Mouse (Mus musculus): ENCODE results near the gene Rarg.
"Not testable (repeated sequence)": the region's sequence is repeated elsewhere in the genome, so short reads cannot be mapped to it uniquely, and the experiment has no call there.

The Rarg gene

GRCm38 (mm10) chr15:102235371-102236027 lies 21.8 kb downstream of the Rarg start:
- peak; percentile 46 for DNase-seq

DNA sequence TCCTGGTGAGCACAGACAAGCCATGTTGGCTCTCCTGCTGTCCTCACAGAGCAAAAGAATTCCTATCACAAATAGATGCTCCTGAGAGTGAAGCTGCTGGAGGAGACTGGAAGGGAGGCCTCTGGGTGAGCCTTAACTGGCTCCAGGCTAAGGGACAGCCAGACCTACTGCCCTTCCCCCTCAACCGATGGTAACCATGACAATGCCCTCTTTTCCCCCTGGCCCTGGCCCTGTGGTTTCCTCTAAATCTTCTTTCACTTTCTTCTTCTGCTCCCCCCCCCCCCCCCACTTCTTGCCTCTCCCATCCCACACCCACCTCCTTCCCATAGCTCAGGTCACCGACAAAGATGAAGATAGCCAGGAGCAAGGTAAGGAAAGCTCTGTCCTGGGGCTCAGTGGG lies 23.4 kb downstream of the Rarg start:
- peak; percentile 20 for DNase-seq

- no peak for DNase-seq
These were observed 24.6 kb downstream of the Rarg start for GRCm38 (mm10) chr15:102232764-102233163.

DNA sequence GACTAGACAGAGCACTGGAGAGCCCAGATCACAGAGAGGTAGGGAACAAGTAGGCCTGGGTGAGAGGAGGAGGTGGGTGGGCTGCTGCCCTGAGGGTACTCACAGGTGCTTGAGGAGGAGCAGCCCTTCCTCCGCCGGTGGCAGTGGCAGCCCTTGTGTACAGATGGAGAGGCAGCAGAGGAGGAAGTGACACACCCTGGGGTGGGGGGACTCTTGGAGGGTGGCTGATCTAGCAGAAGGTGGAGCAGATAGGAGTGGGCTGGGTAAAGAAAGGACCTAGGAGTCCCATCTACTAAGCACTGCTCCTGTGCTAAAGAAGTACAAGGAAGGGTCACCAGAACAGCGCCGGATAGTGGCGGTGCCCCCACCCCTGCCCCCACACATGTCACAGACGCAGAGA lies 25.6 kb downstream of the Rarg start, which contains the start of gene Itgb7:
Gene Itgb7 (minus strand): TSS at position 197 of the 400 bp plus-strand sequence.
- DNase-seq = no peak

DNA sequence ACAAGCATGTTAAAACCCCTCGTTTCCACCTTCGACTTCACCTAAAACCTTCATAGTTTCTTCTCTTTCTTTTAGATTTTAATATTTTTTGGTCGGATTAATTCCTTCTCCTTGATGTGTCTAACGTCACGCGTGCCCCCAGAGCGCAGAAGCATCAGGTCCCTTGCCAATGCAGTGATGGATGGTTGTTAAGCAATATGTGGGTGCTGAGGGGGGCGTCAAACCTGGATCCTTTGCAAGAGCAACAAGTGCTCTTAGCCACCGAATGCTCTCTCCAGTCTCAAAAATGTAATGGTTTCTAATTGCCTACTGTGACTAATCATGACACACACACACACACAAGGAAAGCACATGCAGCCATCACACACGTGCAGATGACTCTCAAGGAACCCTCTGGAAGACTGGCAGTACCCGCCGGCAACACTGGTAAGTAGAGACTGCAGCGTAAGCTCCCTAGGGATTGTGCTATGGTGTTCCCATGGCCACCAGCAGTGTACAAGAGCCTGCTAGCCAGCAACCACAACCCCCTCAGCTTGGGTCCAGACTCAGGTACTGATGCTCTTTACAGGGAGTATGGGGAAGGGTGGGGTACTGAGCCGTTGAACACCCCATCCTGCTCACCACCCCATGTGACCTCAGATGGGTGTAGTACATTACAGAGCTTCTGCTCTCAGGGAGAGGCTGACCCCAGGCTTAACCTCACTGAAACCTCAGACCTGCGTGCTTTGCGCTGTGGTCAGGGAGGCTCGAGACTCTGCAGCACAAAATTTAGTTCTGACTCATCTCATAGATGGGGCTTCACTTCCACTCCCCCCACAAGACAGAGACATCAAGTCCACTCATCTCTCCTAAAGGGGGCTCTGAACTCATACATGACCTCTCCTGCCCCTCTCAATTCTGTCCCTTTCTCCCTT lies 26.7 kb downstream of the Rarg start:
- DNase-seq = no peak

- DNase-seq = not testable (repeated sequence)
These were observed 31.7 kb downstream of the Rarg start for GRCm38 (mm10) chr15:102225619-102226018.

DNA sequence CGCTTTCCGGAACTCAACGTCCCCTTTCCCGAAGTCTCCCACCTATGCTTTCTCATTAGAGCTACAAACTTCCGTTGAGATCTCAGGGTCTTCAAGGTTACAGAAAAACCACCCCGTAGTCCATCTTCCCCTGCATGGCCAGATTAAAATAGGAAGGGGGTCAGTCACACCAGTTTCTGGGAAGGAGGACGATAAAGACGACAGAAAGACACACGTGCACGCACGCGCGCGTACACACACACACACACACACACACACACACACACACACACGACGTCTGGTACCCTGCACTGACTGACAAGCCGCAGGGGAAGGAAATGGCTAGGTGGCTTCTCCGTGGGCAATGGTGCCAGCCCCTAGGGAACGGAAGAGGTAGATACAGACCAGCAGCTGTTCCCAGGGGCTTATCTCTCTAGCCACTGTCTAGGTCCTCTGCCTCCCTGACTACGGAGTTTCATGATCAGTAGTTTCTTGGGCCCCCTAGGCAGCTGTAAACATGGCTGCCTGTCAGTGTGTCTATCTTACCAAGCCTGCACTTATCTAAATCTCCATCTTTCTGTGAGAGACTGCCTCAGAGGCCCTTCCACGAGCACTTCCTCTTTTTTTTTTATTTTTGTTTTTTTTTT lies 32.2 kb downstream of the Rarg start:
- DNase-seq = peak; percentile 15

DNA sequence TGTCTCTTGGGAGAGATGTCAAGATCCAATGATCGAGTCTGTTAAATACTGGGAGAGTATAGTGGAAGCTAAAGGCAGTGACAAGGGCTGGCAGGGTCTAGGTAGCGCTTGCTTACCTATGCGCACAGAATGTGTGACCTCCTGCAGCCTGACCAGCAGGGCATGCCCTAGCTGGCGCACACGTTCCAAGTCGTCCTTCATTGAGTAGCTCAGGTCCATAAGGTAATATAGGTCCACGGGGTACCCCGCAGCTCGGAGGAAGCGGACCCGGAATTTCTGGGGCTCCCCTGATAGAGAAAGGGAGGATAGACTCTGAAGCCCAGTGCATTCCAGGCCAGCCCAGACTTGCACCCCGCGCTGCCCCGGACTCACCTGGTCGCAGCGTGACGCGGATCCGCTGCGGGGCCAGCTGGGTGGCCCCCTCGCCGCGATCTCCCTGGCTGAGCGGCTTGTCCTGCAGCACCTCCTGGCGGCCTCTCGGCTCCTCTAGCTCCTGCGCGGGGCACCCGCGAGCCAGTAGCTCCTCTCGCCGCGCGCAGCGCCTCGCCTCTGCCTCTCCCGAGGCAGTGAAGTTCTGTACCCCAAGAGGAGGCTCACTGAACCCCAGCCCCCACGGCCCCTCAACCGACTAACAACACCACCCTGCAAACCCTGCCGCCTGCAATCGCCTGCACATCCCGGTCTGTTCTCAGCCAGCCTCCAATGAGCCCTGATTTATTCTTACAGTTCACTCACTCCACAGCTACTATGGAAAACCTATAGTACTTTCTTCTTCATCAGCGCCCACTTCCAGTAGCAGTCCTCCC lies 32.9 kb downstream of the Rarg start:
- peak; percentile 91 for DNase-seq

DNA sequence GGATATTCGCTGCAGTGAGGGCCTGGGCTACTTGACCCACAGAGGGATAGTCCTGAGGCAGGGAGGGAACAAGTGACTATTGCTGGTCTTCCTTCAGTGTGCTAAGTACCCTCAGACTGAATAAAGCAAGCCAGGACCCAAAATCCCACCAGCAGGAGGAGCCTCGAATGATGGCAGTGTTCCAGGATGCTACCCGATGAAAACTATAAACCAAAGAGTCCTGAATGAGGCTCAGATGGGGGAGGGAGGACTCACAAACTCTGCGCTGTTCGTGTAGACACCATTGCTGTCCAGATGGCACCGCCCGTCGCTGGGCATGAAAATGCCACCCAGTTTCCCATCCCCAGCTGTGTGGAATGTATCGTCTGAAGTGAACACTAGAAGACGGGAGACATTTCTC lies 34.9 kb downstream of the Rarg start:
- no peak for DNase-seq

GRCm38 (mm10) chr15:102217325-102217724 lies 40.0 kb downstream of the Rarg start:
- DNase-seq = no peak

- DNase-seq = no peak
These were observed 40.7 kb downstream of the Rarg start for GRCm38 (mm10) chr15:102216459-102217228.

GRCm38 (mm10) chr15:102215624-102216023 lies 41.7 kb downstream of the Rarg start:
- no peak for DNase-seq

DNA sequence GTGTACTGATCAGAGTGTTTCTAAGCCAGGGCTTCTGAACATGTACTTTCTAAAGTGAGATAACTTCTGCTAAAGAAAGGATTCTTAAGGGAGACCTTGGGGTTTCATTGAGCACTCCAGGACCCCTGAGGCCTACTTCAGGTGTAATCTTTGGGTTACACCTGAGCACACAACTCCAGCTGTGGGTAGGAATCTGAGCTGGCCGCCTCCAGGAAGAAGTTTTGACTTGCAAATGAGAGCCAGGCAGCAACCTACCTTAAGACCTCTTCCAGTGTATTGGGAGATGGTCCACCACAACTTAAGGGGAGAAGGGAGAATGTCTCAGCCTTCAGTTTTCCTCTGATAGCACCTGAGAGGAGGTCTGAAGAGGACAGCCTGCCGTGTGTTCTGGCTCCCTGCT lies 43.2 kb downstream of the Rarg start:
- DNase-seq = no peak

DNA sequence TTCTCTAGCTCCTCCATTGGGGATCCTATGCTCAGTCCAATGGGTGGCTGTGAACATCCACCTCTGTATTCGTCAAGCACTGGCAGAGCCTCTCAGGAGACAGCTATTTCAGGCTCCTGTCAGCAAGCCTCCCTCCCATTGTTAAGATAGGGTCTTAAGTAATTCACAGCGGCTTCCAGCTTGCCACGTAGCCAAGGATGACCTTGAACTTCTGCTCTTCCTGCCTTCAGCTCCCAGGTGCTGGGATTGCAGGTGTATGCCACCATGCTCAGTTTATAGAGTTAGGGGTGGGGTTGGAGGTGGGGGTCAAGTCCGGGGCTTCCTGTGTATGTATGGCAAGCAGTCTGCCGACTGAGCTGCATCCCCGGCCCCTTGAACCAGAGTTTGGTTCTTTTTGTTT lies 45.4 kb downstream of the Rarg start:
- no peak for DNase-seq

DNA sequence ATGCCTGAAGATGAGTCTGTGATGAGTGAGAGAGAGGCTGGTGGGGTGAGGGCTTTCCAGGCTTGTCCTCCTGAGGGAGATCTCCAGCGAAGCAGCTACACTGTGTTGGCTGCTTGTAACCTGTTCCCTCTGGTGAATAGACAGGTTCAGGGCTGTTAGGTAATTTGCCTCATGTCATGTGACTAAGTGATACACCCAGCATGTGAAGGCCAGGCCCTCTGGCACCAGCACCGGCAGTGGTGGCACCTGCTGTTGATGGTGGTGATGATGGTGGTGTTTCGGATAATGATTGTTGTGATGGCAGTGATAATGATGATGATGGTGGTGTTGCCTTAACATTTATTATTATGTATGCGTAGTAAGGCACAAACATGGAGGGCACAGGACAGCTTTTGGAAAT lies 46.5 kb downstream of the Rarg start:
- no peak for DNase-seq

GRCm38 (mm10) chr15:102209114-102209513 lies 48.2 kb downstream of the Rarg start:
- DNase-seq = no peak

GRCm38 (mm10) chr15:102208092-102208561 lies 49.2 kb downstream of the Rarg start:
- no peak for DNase-seq

- DNase-seq = no peak
These were observed 50.0 kb downstream of the Rarg start for GRCm38 (mm10) chr15:102207351-102207750.

DNA sequence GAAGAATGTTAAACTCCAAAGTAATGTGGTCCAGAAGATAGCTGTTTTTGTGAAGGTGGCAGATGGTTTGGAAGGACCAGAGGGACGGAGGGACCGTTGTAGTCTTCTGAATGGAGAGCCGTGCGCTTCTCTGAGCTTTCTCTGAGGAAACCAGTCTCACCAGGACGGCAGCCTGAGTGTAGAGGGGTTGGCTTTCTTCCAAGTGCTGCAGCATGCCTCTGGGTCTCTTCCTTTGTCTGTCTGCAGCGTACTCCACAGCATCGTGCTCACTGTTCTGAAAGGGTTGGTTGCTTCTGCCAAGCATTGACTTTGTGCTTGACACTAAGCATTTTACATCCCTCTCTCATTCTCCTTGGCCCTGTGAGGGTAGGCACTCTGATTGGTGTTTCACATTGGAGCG lies 51.5 kb downstream of the Rarg start:
- DNase-seq = no peak

- peak; percentile 9 for DNase-seq
These were observed 52.4 kb downstream of the Rarg start, which contains the start of gene Csad for GRCm38 (mm10) chr15:102204674-102205505. Csad (minus strand) TSS chr15:102204724.

Data from embryo, embryonic 11 days (tissue).